Mouse (Mus musculus): ENCODE data around the gene Mt3.

GRCm38 (mm10) chr8:94186542-94186941 lies 34.1 kb downstream of the Mt3 start:
- TF ChIP-seq CTCF (IDR thresholded peaks at IDR 0.05; ENCODE audit: borderline replicate concordance, control insufficient read depth, extremely low read depth, insufficient read depth, low read length, poor library complexity) (peak; percentile 64; the same call in 1 of the 2 replicates), POLR2A (IDR thresholded peaks at IDR 0.05; ENCODE audit: control insufficient read depth, extremely low read depth, insufficient read depth, low read length, poor library complexity) (no peak)

Data from thymus, adult 2 months (tissue).